Mouse (Mus musculus) limb, embryonic 15.5 days (tissue): ENCODE results near the gene Hcrtr2. TPM values are rescaled to one million over a fixed set of nuclear protein-coding genes. Genes with fewer than 3 reads are reported as not detected.

Experiments used
- ATAC-seq: fragments of 200-750 bp; cut with Nextera tagmentation; 2 replicates; pipeline ENCODE4 v1.8.0; 2017; ENCODE audit warnings: low read depth, moderate TSS enrichment; ENCODE audit not compliant: insufficient number of reproducible peaks, low FRiP score, low TSS enrichment
- H3K27ac ChIP-seq: fragments of 300-500 bp; sonication (generic); 2 replicates; pipeline ENCODE4 v1.5.1; 2015; ENCODE audit warnings: moderate library complexity, mild to moderate bottlenecking, inconsistent platforms
- H3K27me3 ChIP-seq: fragments of 300-500 bp; sonication (generic); 2 replicates; pipeline ENCODE4 v1.6.1; 2015; ENCODE audit warnings: inconsistent platforms
- H3K36me3 ChIP-seq: fragments of 300-500 bp; sonication (generic); 2 replicates; pipeline ENCODE4 v1.6.1; 2015; ENCODE audit warnings: inconsistent platforms
- H3K4me1 ChIP-seq: fragments of 300-500 bp; sonication (generic); 2 replicates; pipeline ENCODE4 v1.6.1; 2015; ENCODE audit warnings: inconsistent platforms
- H3K4me2 ChIP-seq: fragments of 300-500 bp; sonication (generic); 2 replicates; pipeline ENCODE4 v1.6.1; 2015; ENCODE audit warnings: mild to moderate bottlenecking, inconsistent platforms
- H3K4me3 ChIP-seq: fragments of 300-500 bp; sonication (generic); 2 replicates; pipeline ENCODE4 v1.5.1; 2015; ENCODE audit warnings: mild to moderate bottlenecking, inconsistent platforms
- H3K9ac ChIP-seq: fragments of 300-500 bp; sonication (generic); 2 replicates; pipeline ENCODE4 v1.6.1; 2015; ENCODE audit warnings: inconsistent platforms
- H3K9me3 ChIP-seq: fragments of 300-500 bp; sonication (generic); 2 replicates; pipeline ENCODE4 v1.6.1; 2016; ENCODE audit warnings: inconsistent platforms
- WGBS: fragments of 180-500 bp; shearing (Covaris S2); methylation state at CpG from one replicate; pipeline ENCODE4 v1.1.7; 2015; 5-methylcytosine and 5-hydroxymethylcytosine counted together
- polyA plus RNA-seq: library from polyadenylated mRNA; unstranded; fragments of >200 nt; fragmentation: Nextera tagmentation; extraction: Ambion mirVana; gene quantifications from 2 replicates; pipeline ENCODE4 v1.2.1, GENCODE M21; 2015

The Hcrtr2 gene
- polyA plus RNA-seq, 1 experiment from 2014 or later = 0.09 TPM

DNA sequence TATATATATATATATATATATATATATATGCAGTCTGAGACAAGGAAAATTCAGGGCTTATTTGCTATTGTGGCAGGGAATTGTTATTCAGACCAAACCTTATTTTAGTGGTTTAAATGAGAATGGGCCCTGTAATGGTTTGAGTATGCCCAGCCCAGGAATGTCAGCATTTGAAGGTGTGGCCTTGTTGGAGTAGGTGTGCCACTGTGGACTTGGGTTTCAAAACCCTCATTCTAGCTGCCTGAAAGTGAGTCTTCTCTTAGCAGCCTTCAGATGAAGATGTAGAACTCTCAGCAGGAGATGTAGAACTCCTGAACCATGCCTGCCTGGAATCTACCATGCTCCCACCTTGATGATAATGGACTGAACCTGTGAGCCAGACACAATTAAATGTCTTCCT, 9.7 kb downstream of the Hcrtr2 start:
- no peak overlapping the region for H3K9ac ChIP-seq
- no peaks in the 10 kb centered on the region for H3K36me3 ChIP-seq
- no peak overlapping the region for H3K4me2 ChIP-seq
- ATAC-seq = no peak
- no peak overlapping the region for H3K4me3 ChIP-seq
- H3K9me3 ChIP-seq = no peaks in the 10 kb centered on the region
- no peaks in the 10 kb centered on the region for H3K4me1 ChIP-seq
- no peaks in the 10 kb centered on the region for H3K27me3 ChIP-seq
- H3K27ac ChIP-seq = no peak overlapping the region

DNA sequence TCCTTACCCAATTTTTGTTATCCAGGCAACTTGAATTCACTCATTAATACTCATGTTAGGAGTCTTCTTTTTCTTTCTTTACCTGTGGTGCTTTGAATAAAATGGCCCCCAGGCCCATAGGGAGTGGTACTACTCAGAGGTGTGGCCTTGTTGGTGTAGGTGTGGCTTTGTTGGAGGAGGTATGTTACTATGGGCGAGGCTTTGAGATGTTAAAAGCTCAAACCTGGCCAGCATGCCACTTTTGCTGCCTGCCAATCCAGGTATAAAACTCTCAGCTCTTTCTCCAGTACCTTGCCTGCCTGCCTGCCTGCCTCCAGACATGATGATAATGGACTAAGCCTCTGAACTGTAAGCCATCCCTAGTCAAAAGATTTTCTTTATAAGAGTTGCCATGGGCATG, 11.4 kb downstream of the Hcrtr2 start:
- no peak for ATAC-seq
- Histone ChIP-seq H3K9me3 (no peaks in the 10 kb centered on the region), H3K36me3 (no peaks in the 10 kb centered on the region), H3K27me3 (no peaks in the 10 kb centered on the region), H3K4me3 (no peak overlapping the region), H3K4me2 (no peak overlapping the region), H3K9ac (no peak overlapping the region), H3K27ac (no peak overlapping the region), H3K4me1 (no peaks in the 10 kb centered on the region)
- WGBS = 69% methylated on average over 1 of the region's 1 CpGs

DNA sequence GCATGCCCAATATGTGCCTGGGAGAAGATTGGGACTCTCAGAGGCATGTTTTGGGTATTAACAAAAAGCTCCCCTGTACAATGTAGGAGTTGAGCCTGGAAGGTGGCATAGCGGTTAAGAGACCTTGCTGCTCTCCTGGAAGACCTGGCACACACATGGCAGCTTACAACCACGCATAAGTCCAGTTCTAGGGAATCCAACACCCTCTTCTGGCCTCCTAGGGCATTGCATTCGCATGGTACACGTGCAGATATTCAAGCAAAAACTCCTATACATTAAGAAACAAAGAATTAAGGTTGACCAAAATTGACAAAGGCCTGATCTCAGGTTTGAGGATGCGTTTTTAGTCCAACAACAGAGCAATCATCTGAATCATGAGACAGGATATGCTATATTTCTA, 32.3 kb downstream of the Hcrtr2 start:
- WGBS = 73% methylated on average over 5 of the region's 5 CpGs
- Histone ChIP-seq H3K4me1 (no peaks in the 10 kb centered on the region), H3K36me3 (no peaks in the 10 kb centered on the region), H3K4me3 (no peak overlapping the region), H3K9me3 (no peaks in the 10 kb centered on the region), H3K27ac (no peak overlapping the region), H3K9ac (no peak overlapping the region), H3K4me2 (no peak overlapping the region), H3K27me3 (no peaks in the 10 kb centered on the region)
- ATAC-seq = no peak

DNA sequence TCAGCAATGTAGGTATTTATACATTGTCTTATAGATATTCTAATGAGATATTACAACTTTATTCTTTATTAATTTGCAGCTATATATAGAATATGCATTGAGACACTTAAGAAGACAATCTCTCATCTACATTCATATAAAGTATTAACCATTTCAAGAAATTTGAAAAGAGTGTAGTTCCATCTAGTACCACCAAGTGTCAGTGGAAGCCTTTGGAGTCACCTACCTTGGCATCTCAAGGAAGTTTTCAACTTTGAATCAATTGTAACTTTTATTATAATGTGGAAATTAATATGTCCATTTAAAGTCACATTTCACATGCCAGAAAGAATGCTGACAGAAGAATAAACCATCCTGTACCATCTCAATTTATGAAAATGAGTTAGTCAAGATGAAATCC, 52.8 kb downstream of the Hcrtr2 start:
- Histone ChIP-seq H3K4me1 (no peaks in the 10 kb centered on the region), H3K9me3 (no peaks in the 10 kb centered on the region), H3K36me3 (no peaks in the 10 kb centered on the region), H3K9ac (no peak overlapping the region), H3K27me3 (no peaks in the 10 kb centered on the region), H3K4me2 (no peak overlapping the region), H3K4me3 (no peak overlapping the region), H3K27ac (no peak overlapping the region)
- ATAC-seq = no peak

DNA sequence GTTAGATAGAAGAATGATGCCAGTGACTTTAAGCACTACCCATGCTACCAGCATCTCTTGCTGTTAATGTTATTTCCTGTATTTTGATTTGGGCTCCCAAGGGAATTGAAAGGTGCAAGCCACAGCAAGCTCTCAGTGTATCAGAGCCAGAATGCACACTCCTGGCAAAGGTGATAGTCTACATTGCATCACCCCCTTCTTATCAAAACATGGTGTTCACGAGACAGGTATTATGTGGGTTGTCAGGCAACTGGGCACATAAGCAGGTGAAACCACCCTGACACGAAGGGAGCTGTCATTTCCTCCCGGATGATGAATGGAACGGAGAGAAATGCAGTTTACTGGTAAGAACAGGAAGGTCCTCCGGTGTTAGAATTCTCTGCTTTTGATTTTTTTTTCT, 65.9 kb downstream of the Hcrtr2 start:
- Histone ChIP-seq H3K27ac (no peak overlapping the region), H3K4me1 (no peaks in the 10 kb centered on the region), H3K27me3 (no peaks in the 10 kb centered on the region), H3K4me2 (no peak overlapping the region), H3K4me3 (no peak overlapping the region), H3K9me3 (no peaks in the 10 kb centered on the region), H3K36me3 (no peaks in the 10 kb centered on the region), H3K9ac (no peak overlapping the region)
- WGBS = 76% methylated on average over 5 of the region's 5 CpGs
- ATAC-seq = no peak

DNA sequence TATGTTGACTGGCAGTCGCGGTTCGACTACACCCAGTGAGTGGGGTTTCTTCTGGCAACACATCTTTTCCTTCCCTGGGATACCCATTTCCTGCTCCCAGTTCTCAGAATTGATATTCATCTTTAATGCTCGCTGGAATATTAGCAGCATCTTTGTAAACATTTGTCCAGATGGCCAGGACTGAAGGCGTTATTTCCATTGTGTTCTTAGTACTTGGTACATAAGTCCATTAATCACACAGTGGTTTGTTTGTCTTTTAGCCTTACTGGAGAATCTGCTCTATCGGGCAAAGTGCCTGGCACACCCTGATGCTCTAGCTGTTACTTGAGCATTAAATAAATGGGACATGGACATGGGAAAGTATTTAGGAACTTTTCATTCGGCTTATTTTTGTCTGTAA, 71.1 kb downstream of the Hcrtr2 start:
- ATAC-seq = no peak
- Histone ChIP-seq H3K27ac (no peak overlapping the region), H3K4me3 (no peak overlapping the region), H3K27me3 (no peaks in the 10 kb centered on the region), H3K9me3 (no peaks in the 10 kb centered on the region), H3K4me2 (no peak overlapping the region), H3K36me3 (no peaks in the 10 kb centered on the region), H3K4me1 (no peaks in the 10 kb centered on the region), H3K9ac (no peak overlapping the region)
- WGBS = 88% methylated on average over 7 of the region's 7 CpGs

DNA sequence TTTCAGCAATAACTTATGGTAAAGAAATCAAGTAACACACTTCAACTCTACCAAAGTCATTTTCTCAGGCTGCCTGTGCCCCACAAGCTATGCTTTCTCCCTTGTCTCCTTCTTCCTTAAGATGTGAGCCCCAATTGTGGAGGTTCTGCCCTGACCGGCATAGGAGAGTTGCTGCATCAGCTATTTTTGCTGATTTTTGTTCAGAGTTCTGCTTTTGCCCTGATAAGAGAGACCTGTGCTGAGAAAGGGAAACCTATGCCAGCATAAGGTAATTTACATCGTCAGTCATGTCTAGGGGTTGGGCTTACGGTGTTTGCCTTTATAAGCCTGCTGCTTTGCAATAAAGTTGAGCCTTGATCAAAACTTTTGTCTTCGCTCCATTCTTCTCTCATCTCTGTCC, 71.5 kb downstream of the Hcrtr2 start:
- Histone ChIP-seq H3K27me3 (no peaks in the 10 kb centered on the region), H3K36me3 (no peaks in the 10 kb centered on the region), H3K4me3 (no peak overlapping the region), H3K4me1 (no peaks in the 10 kb centered on the region), H3K27ac (no peak overlapping the region), H3K9me3 (no peaks in the 10 kb centered on the region), H3K4me2 (no peak overlapping the region), H3K9ac (no peak overlapping the region)
- ATAC-seq = no peak
- 90% methylated on average over 4 of the region's 4 CpGs for WGBS

DNA sequence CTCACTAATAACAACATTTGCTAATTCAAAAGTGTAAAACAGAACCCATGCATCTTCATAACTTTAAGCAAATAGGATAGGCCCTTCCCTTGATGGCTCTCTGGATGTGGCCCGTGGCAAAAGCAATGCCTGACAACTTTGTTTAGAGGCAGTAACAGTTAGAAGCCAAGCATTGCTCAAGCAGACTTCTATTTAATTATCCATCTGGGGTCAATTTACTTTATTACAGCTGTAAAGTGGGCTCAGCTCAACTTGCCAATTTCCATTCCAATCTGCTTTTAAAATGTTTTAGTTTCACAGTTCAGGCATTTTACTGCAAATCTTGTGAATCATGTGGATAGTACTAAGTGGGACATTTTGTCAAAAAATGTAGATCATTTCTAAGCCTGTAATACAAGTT, 81.3 kb downstream of the Hcrtr2 start:
- 12% methylated on average over 1 of the region's 1 CpGs for WGBS
- Histone ChIP-seq H3K36me3 (no peaks in the 10 kb centered on the region), H3K4me1 (peaks cover 6% of the 10 kb centered on the region; the same call in 1 of the 2 replicates), H3K27me3 (no peaks in the 10 kb centered on the region), H3K4me3 (no peak overlapping the region), H3K27ac (no peak overlapping the region), H3K9me3 (no peaks in the 10 kb centered on the region), H3K4me2 (no peak overlapping the region), H3K9ac (no peak overlapping the region)
- ATAC-seq = 0 out of 2 replicates have a peak, but pooled peaks have one; percentile 14

DNA sequence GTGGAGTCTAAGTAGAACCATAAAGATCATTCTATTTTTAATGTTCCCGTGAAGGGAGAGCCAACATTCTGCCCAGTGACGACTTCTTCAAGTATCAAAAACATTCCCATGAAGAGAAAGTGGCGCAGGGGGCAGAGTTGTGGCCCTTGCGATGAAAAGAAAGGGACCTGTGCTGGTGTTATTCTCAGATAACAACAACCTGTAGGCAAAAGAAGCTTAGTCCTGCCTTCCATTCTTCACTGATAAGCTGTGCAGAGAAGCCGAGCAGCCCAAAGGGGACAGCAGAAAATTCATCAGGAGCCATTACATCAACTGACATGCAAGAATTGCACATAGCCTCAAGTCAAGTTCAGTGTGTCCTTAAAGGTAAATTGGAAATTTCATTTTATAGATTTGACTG, 85.7 kb downstream of the Hcrtr2 start:
- no peaks in the 10 kb centered on the region for H3K9me3 ChIP-seq
- H3K4me1 ChIP-seq = peaks cover 3% of the 10 kb centered on the region; the same call in 1 of the 2 replicates
- H3K9ac ChIP-seq = no peak overlapping the region
- no peak overlapping the region for H3K27ac ChIP-seq
- no peaks in the 10 kb centered on the region for H3K36me3 ChIP-seq
- WGBS = 81% methylated on average over 5 of the region's 5 CpGs
- H3K4me2 ChIP-seq = no peak overlapping the region
- ATAC-seq = no peak
- H3K27me3 ChIP-seq = no peaks in the 10 kb centered on the region
- H3K4me3 ChIP-seq = no peak overlapping the region

DNA sequence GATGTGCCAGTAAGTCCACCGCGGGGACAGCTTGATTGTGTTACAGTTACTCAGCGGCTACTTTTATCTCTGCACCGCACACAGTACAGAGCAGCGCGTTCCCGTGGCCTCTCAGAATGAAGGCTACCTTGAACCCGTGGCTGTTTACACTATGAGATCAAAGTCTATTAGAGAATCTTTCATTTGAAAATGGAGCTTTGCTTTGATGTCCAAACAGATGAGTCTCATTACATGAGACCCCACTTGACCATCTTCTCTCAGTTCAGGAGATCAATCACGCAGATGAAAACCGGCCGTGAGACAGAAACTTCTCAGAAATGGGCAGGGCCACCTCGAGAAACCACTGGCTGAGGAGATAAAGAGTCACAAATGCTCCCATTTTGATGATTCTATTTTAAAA, 86.4 kb downstream of the Hcrtr2 start:
- Histone ChIP-seq H3K9ac (no peak overlapping the region), H3K4me1 (no peaks in the 10 kb centered on the region), H3K27ac (no peak overlapping the region), H3K27me3 (no peaks in the 10 kb centered on the region), H3K9me3 (no peaks in the 10 kb centered on the region), H3K4me3 (no peak overlapping the region), H3K4me2 (peak overlapping the region; percentile 24; the same call in 1 of the 2 replicates), H3K36me3 (no peaks in the 10 kb centered on the region)
- ATAC-seq = no peak
- WGBS = 27% methylated on average over 12 of the region's 12 CpGs

DNA sequence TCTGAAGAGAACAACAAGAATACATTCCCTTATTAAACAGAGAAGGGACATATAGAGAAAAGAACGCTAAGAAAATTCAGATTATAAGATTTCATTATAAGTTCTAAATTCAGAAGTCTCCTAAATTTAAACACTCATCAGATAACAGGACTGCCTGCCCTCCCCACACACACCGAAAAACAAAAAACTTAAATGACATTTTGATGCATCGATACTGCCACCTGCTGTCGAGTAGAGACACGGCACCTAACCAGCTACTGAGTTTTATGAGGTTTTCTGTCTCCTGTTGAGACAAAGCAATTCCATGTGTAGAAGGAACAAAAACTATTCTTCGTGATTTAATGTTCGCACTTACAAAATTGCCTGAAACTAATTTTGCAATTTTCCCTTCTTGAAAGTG, 87.0 kb downstream of the Hcrtr2 start:
- H3K27me3 ChIP-seq = no peaks in the 10 kb centered on the region
- no peak for ATAC-seq
- H3K4me3 ChIP-seq = peak overlapping the region; percentile 35; the same call in 1 of the 2 replicates
- WGBS = under 1% methylated on average over 7 of the region's 7 CpGs
- no peaks in the 10 kb centered on the region for H3K9me3 ChIP-seq
- H3K4me1 ChIP-seq = no peaks in the 10 kb centered on the region
- no peaks in the 10 kb centered on the region for H3K36me3 ChIP-seq
- H3K9ac ChIP-seq = no peak overlapping the region
- peak overlapping the region; percentile 58 for H3K4me2 ChIP-seq
- no peak overlapping the region for H3K27ac ChIP-seq

DNA sequence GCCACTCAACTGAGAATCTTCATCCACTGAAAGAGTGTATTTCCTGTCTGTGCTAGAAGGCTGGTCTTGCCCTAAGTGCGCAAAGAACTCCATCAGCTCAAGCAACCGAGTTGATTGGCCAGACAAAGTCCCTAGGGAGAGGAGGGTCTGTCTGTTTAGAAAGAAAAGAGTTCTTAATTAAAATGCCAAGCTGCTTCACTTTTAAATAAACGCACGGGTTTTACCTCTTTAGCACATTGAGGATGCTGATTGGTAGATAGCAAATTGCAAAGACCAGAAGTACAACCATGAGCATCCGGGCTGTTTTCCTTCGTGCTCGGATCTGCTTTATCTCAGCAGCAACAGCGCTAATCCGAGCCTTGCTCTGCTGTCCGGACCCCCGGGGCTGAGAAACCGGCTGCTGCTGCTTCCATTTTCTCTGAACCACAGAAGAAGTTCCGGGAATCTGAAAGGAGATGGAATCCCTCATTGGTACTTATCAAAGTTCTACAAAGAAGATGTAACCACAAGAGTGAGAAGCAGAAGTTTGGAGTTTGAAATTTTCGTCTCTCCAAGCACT, 87.6 kb downstream of the Hcrtr2 start:
- H3K9ac ChIP-seq = 0 out of 2 replicates have a peak overlapping the region, but pooled peaks have one; percentile 5
- H3K4me3 ChIP-seq = peak overlapping the region; percentile 35
- H3K27ac ChIP-seq = peak overlapping the region; percentile 69
- H3K27me3 ChIP-seq = no peaks in the 10 kb centered on the region
- peak overlapping the region; percentile 58 for H3K4me2 ChIP-seq
- WGBS = 4% methylated on average over 14 of the region's 14 CpGs
- no peaks in the 10 kb centered on the region for H3K9me3 ChIP-seq
- H3K4me1 ChIP-seq = no peaks in the 10 kb centered on the region
- H3K36me3 ChIP-seq = no peaks in the 10 kb centered on the region
- ATAC-seq = no peak

DNA sequence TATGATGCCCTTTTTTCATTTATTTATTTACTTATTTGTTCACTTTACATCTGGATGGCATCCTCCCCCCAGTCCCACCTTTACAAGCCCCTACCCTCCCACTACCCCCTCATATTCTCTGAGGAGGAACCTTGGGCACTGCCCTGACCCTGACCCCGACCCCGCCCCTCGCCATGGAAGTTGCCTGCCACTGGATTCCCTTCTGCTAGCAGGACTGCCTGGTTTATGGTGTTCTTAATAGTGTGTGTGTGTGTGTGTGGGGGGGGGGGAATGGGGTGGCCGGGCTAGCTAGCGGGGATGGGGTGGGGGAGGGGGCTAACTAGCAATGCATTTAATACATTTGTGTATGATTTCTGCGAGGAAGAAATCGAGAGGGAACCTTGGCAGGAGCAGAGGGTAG, 88.8 kb downstream of the Hcrtr2 start:
- H3K27ac ChIP-seq = no peak overlapping the region
- H3K9ac ChIP-seq = no peak overlapping the region
- peaks cover 4% of the 10 kb centered on the region; the same call in 1 of the 2 replicates for H3K4me1 ChIP-seq
- 38% methylated on average over 7 of the region's 7 CpGs for WGBS
- H3K4me2 ChIP-seq = no peak overlapping the region
- no peak for ATAC-seq
- no peaks in the 10 kb centered on the region for H3K9me3 ChIP-seq
- no peak overlapping the region for H3K4me3 ChIP-seq
- H3K36me3 ChIP-seq = no peaks in the 10 kb centered on the region
- no peaks in the 10 kb centered on the region for H3K27me3 ChIP-seq
